Mouse (Mus musculus) spleen, adult 2 months (tissue): ENCODE measurements at regions not wholly inside any gene's neighbourhood (a gene's known extent, or its start where the extent isn't known, plus 50 kb on each side); places are given as distances from the start of the nearest gene placed in this dataset.

ENCODE experiments used
- CTCF ChIP-seq: fragments of 200-500 bp; IDR thresholded peaks from 2 replicates; pipeline ENCODE4 v1.5.1; 2011; ENCODE audit warnings: mild to moderate bottlenecking, inconsistent platforms; ENCODE audit not compliant: insufficient read depth, insufficient read length, insufficient replicate concordance; ENCODE audit errors: extremely low read depth
- POLR2A ChIP-seq: fragments of 200-500 bp; IDR thresholded peaks from 2 replicates; pipeline ENCODE4 v1.6.1; 2011; ENCODE audit warnings: low read depth, low read length, inconsistent platforms

DNA sequence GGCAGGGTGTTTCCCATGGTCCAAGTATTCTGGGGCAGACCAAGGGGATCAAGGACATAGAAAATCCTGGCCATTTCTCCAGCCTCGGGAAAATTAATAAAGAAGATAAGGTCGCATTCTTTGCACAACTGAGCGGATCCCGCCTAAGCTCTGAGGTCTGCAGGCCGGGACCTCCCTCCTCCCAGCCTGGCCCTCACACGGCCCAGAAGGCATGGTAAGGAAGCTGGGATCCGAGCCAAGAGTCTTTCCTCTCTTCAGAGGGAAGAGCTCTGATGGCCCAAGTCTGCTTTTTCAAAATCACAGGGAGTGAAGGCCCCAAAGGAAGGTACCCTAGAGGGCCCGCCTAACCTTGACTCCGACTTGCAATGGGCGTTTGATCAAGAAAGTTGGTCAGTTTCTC, 85.2 kb downstream of the Kctd15 start:
- no peak for TF ChIP-seq CTCF
- TF ChIP-seq POLR2A: no peak
